8 mouse cellular contexts compared by ENCODE assay signal in genomic region chr4:130629391-130629790, GRCm38 (mm10). TPM values are rescaled to one million over a fixed set of nuclear protein-coding genes. Genes with fewer than 3 reads are reported as not detected.
DNase-seq lines count a peak whose midpoint lies in the region; ATAC-seq lines count a peak whose summit lies in the region.

No protein-coding gene starts in this region.

- H3K4me1 ChIP-seq in stomach, embryonic 14.5 days (ENCODE audit: control insufficient read depth, insufficient read depth, low read length) = no peaks in the 10 kb centered on the region

- peak; percentile 39 to 40 for DNase-seq in cerebellum, postnatal 25 days
- DNase-seq in embryo, embryonic 10 days (ENCODE audit: low spot score) = peak; percentile 78
- peak; percentile 49 to 51 for DNase-seq in heart, adult 9 months (ENCODE audit: low spot score in 2 of 2)
- peak; percentile 41 to 62 for DNase-seq in kidney, adult 8-10 months
- peak; percentile 29 for DNase-seq in lung, postnatal 14 days
- DNase-seq in layer of hippocampus, postnatal 36 days = no peak

- H3K36me3 ChIP-seq in stomach, embryonic 14.5 days (ENCODE audit: control insufficient read depth, insufficient read depth, low read length) = no peaks in the 10 kb centered on the region

- peak overlapping the region; percentile 52; the same call in 1 of the 2 replicates for H3K27ac ChIP-seq in stomach, embryonic 14.5 days (ENCODE audit: low read length)

- H3K27me3 ChIP-seq in stomach, embryonic 14.5 days (ENCODE audit: control insufficient read depth, insufficient read depth, low read length) = no peaks in the 10 kb centered on the region

- 3% methylated on average over 4 of the region's 4 CpGs for WGBS in stomach, embryonic 14.5 days

- no peak overlapping the region for H3K9ac ChIP-seq in stomach, embryonic 14.5 days (replicated peaks; ENCODE audit: low read depth, low read length)

- peak overlapping the region; percentile 27; the same call in 1 of the 2 replicates for H3K4me2 ChIP-seq in stomach, embryonic 14.5 days (replicated peaks; ENCODE audit: low read depth, low read length)

- H3K9me3 ChIP-seq in stomach, embryonic 14.5 days (ENCODE audit: control insufficient read depth, low read depth, low read length) = no peaks in the 10 kb centered on the region

- ATAC-seq in cerebellum, adult (ENCODE audit: insufficient number of reproducible peaks, low FRiP score, low TSS enrichment) = no peak
- peak; percentile 78; the same call in 1 of the 2 replicates for ATAC-seq in stomach, embryonic 14.5 days (ENCODE audit: insufficient number of reproducible peaks, insufficient read depth, low FRiP score, low read depth)

- H3K4me3 ChIP-seq in stomach, embryonic 14.5 days (ENCODE audit: low read depth, low read length) = peak overlapping the region; percentile 8; the same call in 1 of the 2 replicates

RNA-seq across cellular contexts. Expression of gene Pum1, which starts 33.7 kb away (rescaled TPM):
- 106 and 110 TPM in 2 replicates for polyA plus RNA-seq in stomach, embryonic 14.5 days (2014; fragmentation: Nextera tagmentation; extraction: Ambion mirVana)
- total RNA-seq in layer of hippocampus, postnatal 36 days (2021) = 100 to 1,000 TPM; 116 to 126 TPM

RNA-seq across cellular contexts. Expression of gene Nkain1, which starts 55.4 kb away (rescaled TPM):
- polyA plus RNA-seq in stomach, embryonic 14.5 days (2014; fragmentation: Nextera tagmentation; extraction: Ambion mirVana) = 1.8 and 2.6 TPM in 2 replicates
- 10 to 100 TPM; 37.4 to 39.2 TPM for total RNA-seq in layer of hippocampus, postnatal 36 days (2021)

Comparison
In these comparisons a context has a peak if more than half of its experiments do, and no peak if none do; other contexts are left out.
1. DNase-seq: peak in cerebellum, postnatal 25 days (2 of 2), embryo, embryonic 10 days (single experiment), heart, adult 9 months (2 of 2), kidney, adult 8-10 months (2 of 2) and lung, postnatal 14 days (single experiment); none in layer of hippocampus, postnatal 36 days (0 of 2).